ENCODE assay signal across 8 mouse cellular contexts in genomic region chr17:23841145-23841544, GRCm38 (mm10). TPM values are rescaled to one million over a fixed set of nuclear protein-coding genes. Genes with fewer than 3 reads are reported as not detected.
DNase-seq lines count a peak whose midpoint lies in the region; ATAC-seq and TF ChIP-seq lines count a peak whose summit lies in the region.

No protein-coding gene starts in this region.

- no peak overlapping the region for H3K9ac ChIP-seq in liver, adult 2 months (ENCODE audit: low read depth, low read length)
- no peak overlapping the region for H3K9ac ChIP-seq in liver, embryonic 11.5 days (ENCODE audit: low read depth, low read length)
- no peak overlapping the region for H3K9ac ChIP-seq in hindbrain, embryonic 13.5 days
- H3K9ac ChIP-seq in lung, embryonic 15.5 days = no peak overlapping the region

- no peaks in the 10 kb centered on the region for H3K36me3 ChIP-seq in liver, adult 2 months (ENCODE audit: control insufficient read depth, insufficient read depth, low read length)
- no peaks in the 10 kb centered on the region for H3K36me3 ChIP-seq in liver, embryonic 11.5 days (ENCODE audit: control insufficient read depth, insufficient read depth, low read length)
- no peaks in the 10 kb centered on the region for H3K36me3 ChIP-seq in hindbrain, embryonic 13.5 days
- H3K36me3 ChIP-seq in lung, embryonic 15.5 days = no peaks in the 10 kb centered on the region

- H3K27me3 ChIP-seq in liver, adult 2 months (ENCODE audit: control insufficient read depth, insufficient read depth, low read length) = no peaks in the 10 kb centered on the region
- H3K27me3 ChIP-seq in liver, embryonic 11.5 days (replicated peaks; ENCODE audit: control insufficient read depth, insufficient read depth, low read length) = no peaks in the 10 kb centered on the region
- no peaks in the 10 kb centered on the region for H3K27me3 ChIP-seq in Patski
- H3K27me3 ChIP-seq in hindbrain, embryonic 13.5 days = peaks cover 28% of the 10 kb centered on the region
- 0 out of 2 replicates have a peak, but pooled peaks cover 4% of the 10 kb centered on the region for H3K27me3 ChIP-seq in lung, embryonic 15.5 days

- CTCF ChIA-PET in Patski (lab: Charles Lee) = interaction anchor here (1.2 to 1.7 kb wide), 2 partner anchors 11 to 12 kb away, joined by 3 to 5 read pairs; no protein-coding TSS in a partner anchor

- H3K4me3 ChIP-seq in liver, adult 2 months (ENCODE audit: insufficient read depth, low read depth, low read length) = no peak overlapping the region
- no peak overlapping the region for H3K4me3 ChIP-seq in liver, embryonic 11.5 days (ENCODE audit: low read depth, low read length)
- H3K4me3 ChIP-seq in hindbrain, embryonic 13.5 days = no peak overlapping the region
- H3K4me3 ChIP-seq in lung, embryonic 15.5 days = no peak overlapping the region

- DNase-seq in liver, adult 2 months (ENCODE audit: extremely low read depth, low read depth, low spot score) = peak; percentile 58
- DNase-seq in liver, embryonic 11.5 days (ENCODE audit: low spot score) = no peak
- DNase-seq in Patski (ENCODE audit: low read depth, low spot score) = no peak
- peak; percentile 58 to 77 for DNase-seq in cerebellum, postnatal 36 days
- DNase-seq in right cerebral cortex, postnatal 25 days = peak; percentile 33
- DNase-seq in urinary bladder, postnatal 10 days (ENCODE audit: low spot score) = no peak

- no peaks in the 10 kb centered on the region; the same call in 1 of the 2 replicates for H3K4me1 ChIP-seq in liver, adult 2 months (ENCODE audit: control insufficient read depth, insufficient read depth, low read length)
- H3K4me1 ChIP-seq in liver, embryonic 11.5 days (replicated peaks; ENCODE audit: control insufficient read depth, insufficient read depth, low read length) = no peaks in the 10 kb centered on the region
- H3K4me1 ChIP-seq in hindbrain, embryonic 13.5 days (replicated peaks) = 0 out of 2 replicates have a peak, but pooled peaks cover 3% of the 10 kb centered on the region
- H3K4me1 ChIP-seq in lung, embryonic 15.5 days = no peaks in the 10 kb centered on the region

- H3K27ac ChIP-seq in liver, adult 2 months (replicated peaks; ENCODE audit: insufficient read depth, low read depth, low read length) = no peak overlapping the region
- H3K27ac ChIP-seq in liver, embryonic 11.5 days (ENCODE audit: low read depth, low read length) = no peak overlapping the region
- no peak overlapping the region for H3K27ac ChIP-seq in hindbrain, embryonic 13.5 days
- H3K27ac ChIP-seq in lung, embryonic 15.5 days = no peak overlapping the region

- WGBS in liver, adult 2 months = 39% methylated on average over 4 of the region's 4 CpGs
- WGBS in liver, embryonic 11.5 days = 21% methylated on average over 4 of the region's 4 CpGs
- 29% methylated on average over 4 of the region's 4 CpGs for WGBS in hindbrain, embryonic 13.5 days
- WGBS in lung, embryonic 15.5 days = 34% methylated on average over 4 of the region's 4 CpGs

- TF ChIP-seq CTCF in liver, adult 2 months (IDR thresholded peaks at IDR 0.05; ENCODE audit: low read depth, low read length) = peak; percentile 73
- no peak for TF ChIP-seq CTCF in Patski (IDR thresholded peaks at IDR 0.05)

- no peak for ATAC-seq in liver, embryonic 11.5 days (replicated peaks; ENCODE audit: low FRiP score)
- peak; percentile 14 for ATAC-seq in Patski
- ATAC-seq in hindbrain, embryonic 13.5 days (ENCODE audit: low FRiP score) = peak; percentile 54; the same call in 1 of the 2 replicates
- ATAC-seq in lung, embryonic 15.5 days (ENCODE audit: borderline replicate concordance, extremely low read depth, low FRiP score, low TSS enrichment) = 0 out of 2 replicates have a peak, but pooled peaks have one; percentile 31

- no peaks in the 10 kb centered on the region for H3K79me2 ChIP-seq in liver, adult 2 months (ENCODE audit: control insufficient read depth, insufficient read depth, low read length)

- no peak for TF ChIP-seq POLR2A in liver, adult 2 months (IDR thresholded peaks at IDR 0.05; ENCODE audit: extremely low read depth, insufficient read depth, low read length)

- POLR2A ChIA-PET in Patski (lab: Charles Lee) = no interaction called here

- in situ Hi-C loops in Patski (cut with MboI; ENCODE audit: low pct_unique_long_range_greater_than_20kb) = no loop called here

- H3K9me3 ChIP-seq in liver, embryonic 11.5 days (ENCODE audit: control insufficient read depth, low read length) = no peaks in the 10 kb centered on the region
- H3K9me3 ChIP-seq in hindbrain, embryonic 13.5 days = no peaks in the 10 kb centered on the region
- no peaks in the 10 kb centered on the region for H3K9me3 ChIP-seq in lung, embryonic 15.5 days

- no peak overlapping the region for H3K4me2 ChIP-seq in liver, embryonic 11.5 days
- no peak overlapping the region for H3K4me2 ChIP-seq in hindbrain, embryonic 13.5 days
- H3K4me2 ChIP-seq in lung, embryonic 15.5 days = no peak overlapping the region

RNA-seq across cellular contexts. Expression of gene Prss32, which starts 2.5 kb away (rescaled TPM):
- not detected in 2 replicates for total RNA-seq in liver, adult 2 months (2014; rRNA removed)
- polyA plus RNA-seq in liver, adult 2 months (2012; rRNA removed) = 0.24 and 0.45 TPM in 2 replicates
- polyA plus RNA-seq in liver, embryonic 11.5 days (2014; fragmentation: Nextera tagmentation; extraction: Ambion mirVana) = not detected in 2 replicates
- 0.45 TPM for polyA plus RNA-seq in Patski (2021)
- polyA plus RNA-seq in hindbrain, embryonic 13.5 days (2015; fragmentation: Nextera tagmentation; extraction: Ambion mirVana) = not detected in 2 replicates
- not detected in 2 replicates for polyA plus RNA-seq in lung, embryonic 15.5 days (2015; fragmentation: Nextera tagmentation; extraction: Ambion mirVana)

RNA-seq across cellular contexts. Expression of gene Prss41, which starts 2.8 kb away (rescaled TPM):
- total RNA-seq in liver, adult 2 months (2014; rRNA removed) = 0.13 TPM in 1 of 2 replicates, not detected in the other
- 0.05 and 0.16 TPM in 2 replicates for polyA plus RNA-seq in liver, adult 2 months (2012; rRNA removed)
- polyA plus RNA-seq in liver, embryonic 11.5 days (2014; fragmentation: Nextera tagmentation; extraction: Ambion mirVana) = 0.84 and 1.2 TPM in 2 replicates
- 0.35 TPM for polyA plus RNA-seq in Patski (2021)
- polyA plus RNA-seq in hindbrain, embryonic 13.5 days (2015; fragmentation: Nextera tagmentation; extraction: Ambion mirVana) = 0.86 and 0.98 TPM in 2 replicates
- polyA plus RNA-seq in lung, embryonic 15.5 days (2015; fragmentation: Nextera tagmentation; extraction: Ambion mirVana) = 1.1 and 1.3 TPM in 2 replicates

RNA-seq across cellular contexts. Expression of gene Prss33, which starts 5.3 kb away (rescaled TPM):
- total RNA-seq in liver, adult 2 months (2014; rRNA removed) = not detected in 2 replicates
- not detected in 2 replicates for polyA plus RNA-seq in liver, adult 2 months (2012; rRNA removed)
- polyA plus RNA-seq in liver, embryonic 11.5 days (2014; fragmentation: Nextera tagmentation; extraction: Ambion mirVana) = not detected in 2 replicates
- polyA plus RNA-seq in Patski (2021) = not detected
- 0.30 TPM in 2 replicates for polyA plus RNA-seq in hindbrain, embryonic 13.5 days (2015; fragmentation: Nextera tagmentation; extraction: Ambion mirVana)
- polyA plus RNA-seq in lung, embryonic 15.5 days (2015; fragmentation: Nextera tagmentation; extraction: Ambion mirVana) = 0.12 TPM in 1 of 2 replicates, not detected in the other

RNA-seq across cellular contexts. Expression of gene Elob, which starts 12.2 kb away (rescaled TPM):
- total RNA-seq in liver, adult 2 months (2014; rRNA removed) = 153 and 187 TPM in 2 replicates
- polyA plus RNA-seq in liver, adult 2 months (2012; rRNA removed) = 276 and 336 TPM in 2 replicates
- 744 and 795 TPM in 2 replicates for polyA plus RNA-seq in liver, embryonic 11.5 days (2014; fragmentation: Nextera tagmentation; extraction: Ambion mirVana)
- 610 TPM for polyA plus RNA-seq in Patski (2021)
- 1,330 and 1,360 TPM in 2 replicates for polyA plus RNA-seq in hindbrain, embryonic 13.5 days (2015; fragmentation: Nextera tagmentation; extraction: Ambion mirVana)
- polyA plus RNA-seq in lung, embryonic 15.5 days (2015; fragmentation: Nextera tagmentation; extraction: Ambion mirVana) = 927 and 1,006 TPM in 2 replicates

RNA-seq across cellular contexts. Expression of gene Prss21, which starts 26.7 kb away (rescaled TPM):
- not detected in 2 replicates for total RNA-seq in liver, adult 2 months (2014; rRNA removed)
- not detected in 2 replicates for polyA plus RNA-seq in liver, adult 2 months (2012; rRNA removed)
- polyA plus RNA-seq in liver, embryonic 11.5 days (2014; fragmentation: Nextera tagmentation; extraction: Ambion mirVana) = not detected in 2 replicates
- not detected for polyA plus RNA-seq in Patski (2021)
- not detected in 2 replicates for polyA plus RNA-seq in hindbrain, embryonic 13.5 days (2015; fragmentation: Nextera tagmentation; extraction: Ambion mirVana)
- not detected in 2 replicates for polyA plus RNA-seq in lung, embryonic 15.5 days (2015; fragmentation: Nextera tagmentation; extraction: Ambion mirVana)

Comparison
In these comparisons a context has a peak if more than half of its experiments do, and no peak if none do; other contexts are left out.
1. DNase-seq: peak in liver, adult 2 months (single experiment), cerebellum, postnatal 36 days (2 of 2) and right cerebral cortex, postnatal 25 days (single experiment); none in liver, embryonic 11.5 days (single experiment), Patski (single experiment) and urinary bladder, postnatal 10 days (single experiment).